Mouse (Mus musculus): ENCODE measurements around the gene Serinc5.
"Not testable (repeated sequence)": the region's sequence is repeated elsewhere in the genome, so short reads cannot be mapped to it uniquely, and the experiment has no call there.

Gene Serinc5

DNA sequence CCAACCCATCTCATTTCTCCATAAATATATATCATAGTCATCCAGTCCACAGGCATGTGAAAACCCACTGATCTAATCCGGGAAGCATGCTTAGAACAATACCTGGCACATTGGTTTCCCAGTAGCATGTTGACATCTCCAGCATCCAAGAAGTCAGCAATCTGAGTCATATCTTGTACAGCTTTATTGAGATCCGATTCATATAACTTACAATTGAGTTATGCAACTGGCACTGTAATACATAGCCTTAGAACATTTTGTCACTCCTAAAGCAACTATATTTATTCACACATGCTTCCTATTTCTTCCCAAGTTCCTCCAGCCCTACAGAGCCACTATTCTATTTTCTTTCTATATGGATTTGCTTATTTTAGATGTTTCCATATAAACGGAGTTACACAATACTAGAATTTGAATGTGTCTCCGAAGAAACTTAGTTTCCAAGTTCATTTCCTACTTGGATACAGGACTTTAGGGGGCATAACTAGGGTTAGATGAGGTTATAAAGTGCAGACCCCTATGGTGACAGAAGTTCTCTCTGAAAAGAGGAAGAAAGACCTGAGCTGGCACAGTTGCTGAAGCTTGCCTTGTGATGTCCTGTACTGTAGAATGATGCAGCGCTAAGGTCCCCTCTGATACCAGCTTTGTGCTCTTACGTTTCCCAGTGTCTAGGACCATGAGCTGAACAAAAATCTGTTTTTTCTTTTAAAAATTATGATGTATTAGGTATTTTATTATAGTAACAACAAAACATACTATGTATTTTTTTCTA lies 57.5 kb downstream of the Serinc5 start:
- no peak for DNase-seq (ENCODE audit: low spot score)

DNA sequence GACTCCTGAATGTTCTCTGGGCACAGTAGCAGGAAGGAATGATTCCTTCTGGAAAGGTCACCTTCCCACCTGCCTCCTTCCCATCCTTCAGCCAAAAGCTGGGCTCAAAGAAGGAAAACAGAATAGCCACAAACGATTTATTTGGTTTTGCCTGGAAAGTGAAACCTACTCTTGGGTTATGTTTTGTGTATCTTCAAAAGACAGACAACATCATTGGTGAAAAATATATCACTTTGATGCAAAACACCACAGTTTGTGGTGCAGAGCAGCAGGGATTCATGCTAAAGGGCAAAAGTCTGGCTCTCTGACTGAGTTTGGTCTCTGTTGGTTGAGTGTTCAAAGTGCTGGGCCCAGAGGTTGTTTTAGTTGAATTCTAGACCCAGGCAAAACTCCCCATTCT lies 60.8 kb downstream of the Serinc5 start:
- DNase-seq (ENCODE audit: low spot score) = no peak

DNA sequence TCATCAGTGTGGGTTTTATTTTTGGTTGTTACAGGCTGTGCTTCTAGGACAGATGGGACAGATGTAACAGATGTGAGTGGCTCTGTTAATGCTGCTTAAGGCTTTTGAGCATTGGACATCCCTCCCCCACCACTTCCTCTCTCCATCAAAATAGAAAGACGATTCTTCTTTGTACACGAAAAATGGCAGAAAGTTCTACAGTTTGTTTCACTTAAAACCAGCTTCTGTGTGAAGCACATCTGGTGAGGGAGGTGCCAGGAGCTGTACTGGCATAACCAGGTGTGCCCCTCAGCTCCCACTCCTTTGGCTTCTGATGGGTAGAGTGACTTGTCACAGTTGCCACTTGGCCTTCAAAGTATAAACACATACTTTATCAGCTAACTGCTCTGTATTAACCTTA lies 63.8 kb downstream of the Serinc5 start:
- DNase-seq (ENCODE audit: low spot score) = no peak

DNA sequence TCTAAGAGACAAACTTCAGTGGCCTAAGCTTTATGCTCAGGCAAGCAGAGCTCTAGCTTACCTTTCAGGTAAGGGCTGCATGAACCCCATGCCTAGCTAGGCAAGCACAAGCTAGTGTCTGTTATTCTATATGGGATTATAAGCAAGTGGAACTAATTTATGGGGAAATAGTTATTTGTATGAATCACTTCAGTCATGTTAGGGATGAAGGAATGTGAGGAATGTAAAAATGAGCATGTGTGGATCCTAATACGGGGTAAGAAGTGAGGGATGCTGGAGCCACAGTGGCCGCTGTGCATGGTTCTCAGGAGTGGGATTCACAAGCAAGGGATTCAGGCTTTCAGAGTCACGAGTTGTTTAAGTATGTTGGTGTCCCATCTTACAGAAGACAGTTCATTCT lies 64.4 kb downstream of the Serinc5 start:
- no peak for DNase-seq (ENCODE audit: low spot score)

DNA sequence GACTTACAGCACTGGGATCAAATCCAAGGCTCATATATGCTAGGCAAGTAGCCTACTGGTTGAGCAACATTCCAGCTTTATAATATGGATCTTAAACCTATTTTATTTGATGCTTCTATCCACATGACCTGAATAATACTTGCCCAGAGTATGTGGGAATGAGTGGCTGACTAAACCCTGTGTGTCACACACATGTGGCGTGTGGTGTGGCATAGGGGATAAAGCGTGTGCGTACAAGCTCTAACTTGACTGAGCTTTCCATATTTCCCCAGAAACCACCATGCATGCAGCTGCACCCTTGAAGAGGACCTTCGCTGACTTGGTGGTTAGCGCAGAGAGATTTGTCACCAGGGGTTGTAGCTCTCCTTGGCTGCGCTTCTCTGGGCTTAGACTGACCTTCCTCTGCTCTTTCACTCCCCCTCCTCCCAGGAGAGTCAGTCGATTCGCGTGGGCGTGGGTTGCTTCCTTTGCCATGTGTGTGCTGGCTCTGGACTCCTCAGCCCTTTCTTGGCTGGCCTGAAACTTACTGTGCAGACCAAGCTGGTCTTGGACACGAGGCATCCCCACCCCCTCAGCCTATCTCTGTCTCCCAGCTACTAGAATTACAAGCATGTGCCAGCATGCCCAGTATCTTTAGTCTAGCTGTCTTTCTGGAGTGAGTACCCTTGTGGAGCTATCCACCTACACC lies 65.2 kb downstream of the Serinc5 start:
- DNase-seq (ENCODE audit: low spot score) = peak; percentile 46

DNA sequence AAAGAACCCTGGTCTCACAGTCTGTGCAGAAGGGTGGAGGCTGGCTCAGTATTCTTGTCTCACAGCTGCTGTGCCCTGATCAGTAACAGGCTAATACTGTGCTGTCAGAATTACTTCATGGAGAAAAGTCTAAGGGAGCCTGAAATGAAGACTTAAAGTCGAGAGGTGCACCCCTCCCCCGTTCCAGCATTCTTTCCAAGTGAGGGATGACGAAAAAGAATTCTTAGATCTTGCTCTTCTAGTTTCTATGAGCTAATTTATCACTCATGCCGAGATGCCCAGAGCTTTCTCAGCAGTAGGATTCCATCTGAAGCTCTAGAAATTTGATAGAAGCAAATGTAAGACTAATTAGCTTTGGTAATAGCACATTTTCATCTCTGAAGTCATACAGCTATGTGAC lies 66.8 kb downstream of the Serinc5 start:
- DNase-seq (ENCODE audit: low spot score) = no peak

DNA sequence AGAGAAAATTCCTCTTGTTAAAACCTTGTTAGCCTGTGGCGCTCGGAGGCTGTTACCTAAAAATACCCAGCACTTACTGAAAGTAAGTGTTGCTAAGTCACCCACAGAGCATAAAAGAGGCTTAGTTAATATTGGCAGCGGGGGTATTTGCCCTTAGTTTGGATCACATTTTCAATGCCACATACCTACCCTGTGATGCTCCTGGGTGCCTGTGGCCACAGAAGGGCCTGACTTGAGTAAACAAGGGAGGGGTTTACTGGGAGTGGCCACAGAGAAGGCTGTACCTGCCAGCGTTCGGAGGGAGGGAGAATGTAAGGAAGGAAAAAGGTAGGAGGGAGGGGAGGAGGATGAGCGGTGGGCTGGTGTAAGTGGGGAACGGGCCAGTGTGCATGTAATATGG lies 68.8 kb downstream of the Serinc5 start:
- DNase-seq (ENCODE audit: low spot score) = no peak

DNA sequence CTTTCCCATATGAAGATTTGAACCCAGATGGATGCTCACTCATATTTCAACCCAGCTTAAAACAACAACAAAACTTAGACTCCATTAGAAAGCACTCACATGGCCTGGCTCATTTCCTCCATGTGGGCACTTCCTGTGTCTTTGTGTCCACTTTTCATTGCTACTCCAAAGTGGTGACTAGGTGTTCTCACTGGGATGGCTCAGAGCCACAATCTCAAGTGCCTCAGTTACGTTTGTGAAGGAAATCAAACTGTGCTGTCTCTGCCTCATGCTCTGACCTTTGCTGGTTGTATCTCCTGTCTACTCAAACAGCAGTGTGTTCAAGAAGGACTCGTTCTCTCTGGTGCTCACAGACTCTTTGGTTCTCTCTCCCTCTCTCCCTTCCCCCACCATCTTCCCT lies 70.7 kb downstream of the Serinc5 start:
- DNase-seq (ENCODE audit: low spot score) = no peak

DNA sequence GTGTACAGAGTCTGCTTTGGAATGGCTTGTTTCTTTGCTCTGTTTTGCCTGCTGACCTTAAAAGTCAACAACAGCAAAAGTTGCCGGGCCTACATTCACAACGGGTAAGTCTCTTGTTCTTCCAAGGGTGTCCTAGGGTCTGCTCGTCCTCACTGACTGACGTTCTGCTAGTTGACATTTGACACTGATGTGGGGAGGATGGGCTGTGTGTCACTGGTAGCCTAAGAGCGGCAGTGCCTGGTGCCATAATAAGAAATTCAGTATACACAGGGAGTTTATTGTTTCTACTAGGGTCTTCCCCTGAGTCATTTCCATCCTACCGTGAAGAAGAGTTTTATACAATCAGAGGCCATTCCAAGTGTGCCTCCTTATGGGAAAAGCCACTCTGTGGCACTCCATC lies 71.9 kb downstream of the Serinc5 start:
- DNase-seq (ENCODE audit: low spot score) = no peak

DNA sequence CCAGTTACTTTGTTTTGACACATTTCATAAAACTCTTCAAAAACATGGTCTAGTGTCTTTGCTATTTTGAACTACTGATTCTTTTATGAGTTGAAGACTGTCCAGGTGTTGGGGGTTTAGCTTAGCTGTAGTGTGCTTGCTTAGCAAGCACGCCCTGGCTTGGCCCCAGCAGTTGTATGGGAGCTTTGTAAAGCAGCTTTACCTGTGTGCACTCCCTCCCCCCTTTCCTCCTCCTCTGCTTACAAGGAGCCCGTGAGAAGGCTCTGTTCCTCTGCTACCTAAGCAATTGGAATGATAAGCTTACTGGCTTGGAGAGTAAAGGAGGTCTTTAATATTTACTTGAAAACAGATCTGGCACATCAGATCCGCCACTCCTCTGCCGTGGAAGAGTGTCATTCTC lies 72.6 kb downstream of the Serinc5 start:
- DNase-seq (ENCODE audit: low spot score) = no peak

DNA sequence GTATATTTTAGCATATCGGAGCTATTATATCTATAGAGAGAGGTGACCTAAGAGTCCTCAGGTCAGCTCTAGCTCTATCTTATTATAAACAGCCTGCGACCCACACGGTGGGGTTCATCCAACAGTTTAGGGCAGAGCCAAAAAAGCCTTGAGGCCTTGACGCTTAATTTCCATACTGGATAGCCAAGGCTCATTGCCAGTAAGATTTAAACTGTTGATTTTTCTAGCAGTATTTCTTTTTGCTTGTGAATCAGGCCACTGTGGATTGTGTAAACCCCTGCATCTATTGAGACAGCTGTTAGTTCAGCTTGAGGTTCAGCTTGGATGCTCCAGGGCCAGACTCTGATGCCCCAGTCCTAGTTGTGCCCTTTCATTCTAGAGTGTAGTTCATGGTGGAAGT lies 73.4 kb downstream of the Serinc5 start:
- no peak for DNase-seq (ENCODE audit: low spot score)

DNA sequence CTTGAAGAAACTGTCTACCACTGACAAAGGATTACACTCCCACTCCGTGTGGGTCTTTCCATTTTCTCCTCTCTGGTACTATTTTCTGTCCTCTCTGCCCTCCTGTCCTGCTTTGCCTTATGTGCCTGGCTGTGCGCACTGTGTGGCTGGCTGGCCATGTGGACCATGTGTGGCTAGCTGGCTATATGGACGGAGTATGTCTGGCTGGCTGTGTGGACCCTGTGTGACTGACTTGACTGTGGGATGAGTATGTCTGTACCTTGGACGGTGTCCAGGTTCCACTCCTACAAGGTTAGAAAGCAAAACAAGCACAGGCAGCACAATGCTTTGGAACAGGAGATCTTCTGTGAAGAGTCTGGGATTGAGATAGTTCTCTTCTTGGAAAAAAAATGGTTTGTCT lies 74.4 kb downstream of the Serinc5 start:
- peak; percentile 29 for DNase-seq (ENCODE audit: low spot score)

DNA sequence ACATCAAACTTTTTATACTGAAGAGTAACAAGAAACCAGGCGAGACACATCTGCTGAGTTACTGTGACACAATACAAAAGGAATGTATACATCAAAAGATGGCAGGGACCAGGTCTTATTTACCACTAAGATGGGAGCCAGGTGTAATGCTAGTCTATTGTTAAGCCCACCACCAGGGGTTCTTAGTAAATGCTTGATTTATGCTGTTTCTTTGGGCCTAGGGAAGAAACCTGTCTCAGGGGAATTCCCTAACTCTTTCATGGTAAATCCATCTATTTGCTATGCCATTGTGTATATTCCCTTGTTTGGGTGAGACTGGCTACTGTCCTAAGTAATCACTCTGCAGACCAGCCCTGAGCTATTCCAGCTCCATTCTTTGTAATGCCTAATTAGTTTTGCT lies 76.3 kb downstream of the Serinc5 start:
- not testable (repeated sequence) for DNase-seq (ENCODE audit: low spot score)

DNA sequence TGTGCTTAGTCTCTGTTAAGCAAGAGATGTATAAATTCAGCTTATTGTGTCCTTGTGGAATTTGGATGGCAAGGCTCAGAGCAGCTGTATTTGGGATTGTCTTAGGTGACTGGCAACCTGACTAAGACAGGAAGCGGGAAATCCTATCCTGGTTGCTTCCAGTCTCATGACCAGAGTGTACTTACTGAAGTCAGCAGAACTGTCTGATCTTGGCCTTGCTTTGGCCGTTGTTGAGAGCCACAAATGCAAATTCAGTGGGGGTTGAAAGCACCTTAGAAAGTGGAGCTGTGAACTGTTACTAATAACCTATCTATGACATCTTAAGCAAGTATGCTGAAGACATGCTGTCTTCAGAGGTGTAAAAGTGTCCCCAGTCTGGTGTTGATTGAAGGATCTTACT lies 78.2 kb downstream of the Serinc5 start:
- no peak for DNase-seq (ENCODE audit: low spot score)

DNA sequence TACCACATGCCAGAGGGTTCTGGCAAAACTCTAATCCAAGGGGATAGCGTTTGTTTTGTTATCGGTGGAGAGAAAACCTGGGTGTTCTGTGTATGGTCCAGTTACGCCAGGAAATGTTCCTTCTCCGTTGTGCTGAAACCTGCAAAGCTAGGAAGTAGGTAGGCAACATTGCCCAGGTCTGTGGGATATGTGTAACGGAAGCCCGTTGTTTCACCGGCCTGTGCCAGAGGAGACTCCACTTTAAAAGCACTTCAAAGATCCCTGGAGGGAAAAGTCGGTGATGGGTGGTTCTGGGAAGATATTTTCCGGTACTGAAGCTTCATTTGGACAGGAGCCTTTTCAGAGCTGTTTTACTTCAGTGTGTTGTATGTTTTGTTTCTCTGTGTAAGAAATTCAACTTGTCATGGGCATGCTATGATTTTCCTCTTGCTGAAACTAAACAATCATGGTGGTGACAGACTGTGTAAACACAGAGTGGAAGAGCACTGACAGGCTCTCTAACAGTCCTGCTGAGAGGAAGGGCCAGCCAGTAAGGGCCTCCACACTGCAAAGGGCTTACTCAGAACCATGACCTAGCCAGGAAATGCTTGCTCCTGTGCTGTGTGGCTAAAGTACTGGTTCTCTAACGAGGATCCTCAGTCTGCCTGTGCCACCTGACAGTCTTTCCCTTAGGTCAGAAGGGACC lies 83.1 kb downstream of the Serinc5 start:
- no peak for DNase-seq (ENCODE audit: low spot score)

DNA sequence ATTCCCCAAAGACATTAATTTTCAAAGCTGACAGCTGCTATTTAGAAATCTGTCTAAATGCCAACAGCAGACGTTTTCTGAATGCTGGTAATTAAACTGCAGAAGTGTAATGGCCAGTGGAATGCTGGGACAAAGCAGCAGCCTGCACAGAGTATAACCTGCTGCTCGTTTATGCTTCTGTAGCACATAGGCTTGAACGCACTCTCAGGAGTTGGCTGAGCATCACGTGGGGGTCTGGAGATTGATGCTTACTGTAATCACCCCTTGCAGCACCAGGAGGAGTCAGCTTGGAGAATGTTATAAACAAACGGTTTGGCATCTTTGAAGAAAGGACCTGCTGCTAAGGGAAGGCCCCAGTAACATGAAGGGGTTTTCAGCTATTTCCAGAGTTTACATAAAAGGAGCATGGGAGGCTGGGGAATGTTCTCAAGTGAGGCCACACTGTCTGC lies 85.6 kb downstream of the Serinc5 start:
- DNase-seq (ENCODE audit: low spot score) = no peak

DNA sequence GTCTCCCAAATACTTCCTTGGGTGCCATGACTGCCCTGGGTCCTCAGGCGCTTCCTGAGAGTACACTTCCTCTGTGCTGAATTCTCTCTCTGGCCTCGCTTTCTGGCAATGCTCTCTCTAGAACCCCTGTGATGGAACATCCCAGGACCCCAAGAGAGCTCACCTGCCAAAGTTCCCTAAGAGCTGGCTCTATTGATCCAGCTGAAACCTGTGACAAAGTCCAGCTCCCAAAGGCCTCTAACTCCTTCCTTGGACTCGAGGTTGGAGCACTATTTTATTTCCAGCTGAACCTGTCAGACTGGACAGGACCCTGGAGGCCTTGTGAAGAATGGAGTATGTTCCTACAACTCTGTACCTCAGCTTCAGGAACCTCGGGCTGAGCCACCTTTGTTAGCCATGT lies 86.2 kb downstream of the Serinc5 start:
- DNase-seq (ENCODE audit: low spot score) = no peak

DNA sequence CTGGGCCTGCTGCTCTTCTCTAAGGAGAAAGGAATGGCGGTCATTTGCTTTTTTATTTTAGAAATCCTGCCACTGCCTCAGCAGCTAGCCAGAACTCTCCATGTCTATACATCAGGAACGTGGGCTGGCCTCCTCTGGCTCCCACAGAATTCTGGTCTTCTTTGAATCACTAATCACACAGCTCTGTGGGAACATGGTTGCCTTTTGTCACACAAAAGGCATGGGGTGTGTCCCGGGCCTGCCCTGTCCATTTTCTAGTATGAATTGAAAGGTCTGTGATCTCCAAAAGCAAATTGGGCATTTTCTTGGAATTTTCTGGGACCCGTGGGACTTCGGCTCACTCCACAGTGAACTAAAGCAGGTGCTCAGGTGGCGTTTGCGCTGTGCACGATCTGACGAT lies 87.9 kb downstream of the Serinc5 start:
- DNase-seq (ENCODE audit: low spot score) = no peak

DNA sequence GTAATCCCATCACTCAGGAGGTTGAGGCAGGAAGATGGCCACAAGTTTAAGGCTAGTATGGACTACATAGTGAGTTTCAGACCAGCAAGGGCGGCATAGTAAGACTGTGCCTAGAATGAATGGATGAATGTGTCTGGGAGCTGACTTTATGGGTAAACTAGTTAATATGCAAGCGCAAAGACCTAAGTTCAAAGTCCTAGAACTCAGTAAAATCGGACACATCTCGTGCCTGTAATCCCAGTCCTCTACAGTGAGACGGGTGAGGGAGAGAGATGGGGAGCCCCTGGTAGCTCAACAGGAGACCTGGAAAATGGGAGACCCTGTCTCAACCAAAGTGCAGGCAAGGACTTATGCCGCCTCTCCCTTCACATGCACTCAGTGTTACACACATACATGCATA lies 88.5 kb downstream of the Serinc5 start:
- DNase-seq (ENCODE audit: low spot score) = no peak

DNA sequence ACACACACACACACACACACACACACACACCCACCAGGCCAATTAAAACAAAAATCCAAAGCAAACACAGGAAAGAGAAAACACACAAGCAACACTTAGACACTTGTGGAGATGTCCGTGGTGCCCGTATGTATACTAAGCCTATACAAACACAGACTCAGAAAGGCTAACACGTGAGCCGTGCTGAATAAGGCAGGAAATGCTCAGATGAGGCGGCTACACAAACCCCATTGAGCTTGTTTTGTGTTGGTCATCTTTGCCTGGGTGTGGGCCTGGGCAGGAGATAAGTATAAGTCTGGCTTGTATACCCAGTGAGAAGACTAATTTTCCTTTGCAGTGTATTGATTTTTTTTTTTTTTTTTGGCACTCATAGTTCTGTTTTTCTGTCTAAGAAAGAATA lies 91.1 kb downstream of the Serinc5 start:
- DNase-seq (ENCODE audit: low spot score) = no peak

DNA sequence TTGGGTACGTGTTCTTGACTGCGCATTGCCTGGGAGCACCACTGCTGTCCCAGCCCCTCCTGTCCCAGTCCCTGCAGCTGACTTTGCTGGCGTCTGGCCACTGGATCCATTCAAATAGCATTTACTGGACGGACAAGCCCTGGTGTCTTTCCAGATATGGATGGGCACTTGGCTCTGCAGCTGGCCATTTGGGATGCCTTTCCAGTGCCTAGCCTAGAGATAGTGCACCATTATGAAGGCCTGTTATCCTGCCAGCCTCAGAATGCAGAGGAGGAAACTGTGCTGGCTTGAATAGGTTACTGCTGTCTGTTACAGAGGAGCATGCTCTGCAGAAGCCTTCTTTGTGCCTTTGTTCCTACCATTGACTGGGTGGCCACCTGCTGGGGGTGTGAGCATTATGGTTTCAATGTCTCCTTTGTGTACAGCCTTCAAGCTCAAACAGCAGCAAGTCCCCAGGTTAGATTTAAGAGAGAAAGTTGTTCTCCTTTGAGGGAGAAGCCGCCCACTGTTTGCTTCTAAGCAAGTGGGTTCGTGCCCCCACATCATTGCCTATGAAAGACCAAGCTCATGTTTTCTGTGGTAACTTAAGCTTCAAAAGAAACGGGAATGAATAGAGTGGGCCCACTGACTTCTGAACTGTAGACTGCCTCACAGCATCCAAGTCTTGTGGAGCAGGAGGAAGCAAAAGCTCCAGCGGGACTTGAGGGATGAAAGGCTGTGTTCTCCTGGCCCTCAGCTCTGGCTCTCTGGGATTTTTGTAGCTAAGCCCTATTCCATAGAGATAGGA lies 92.5 kb downstream of the Serinc5 start:
- peak; percentile 9 for DNase-seq (ENCODE audit: low spot score)

DNA sequence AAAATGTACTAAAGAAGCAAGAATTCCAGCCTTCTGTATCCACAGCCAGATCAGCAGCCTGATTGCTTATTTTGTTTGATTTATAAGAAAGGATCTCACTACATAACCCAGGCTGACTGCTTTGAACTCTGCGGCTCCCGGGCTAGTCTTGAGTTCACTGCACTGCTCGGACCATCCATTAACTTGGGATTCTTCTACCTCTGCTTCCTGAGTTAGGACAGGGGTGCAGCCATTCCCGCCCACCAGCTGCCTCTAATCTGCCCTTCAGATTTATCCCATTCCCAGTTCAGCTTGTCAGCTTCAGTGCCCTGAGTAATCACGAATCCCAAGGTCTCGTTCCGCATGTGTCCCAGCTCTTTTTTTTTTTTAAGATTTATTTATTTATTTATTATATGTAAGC lies 93.3 kb downstream of the Serinc5 start:
- no peak for DNase-seq (ENCODE audit: low spot score)

Data from ovary, adult 18-20 months (tissue).